Mouse (Mus musculus) layer of hippocampus, postnatal 36 days (tissue): ENCODE measurements around the gene Vmn1r188. TPM values are rescaled to one million over a fixed set of nuclear protein-coding genes. Genes with fewer than 3 reads are reported as not detected.
A peak's percentile ranks its signal among the peaks of the same experiment; 100 is the strongest.
"Not testable (repeated sequence)": the region's sequence is repeated elsewhere in the genome, so short reads cannot be mapped to it uniquely, and the experiment has no call there.

Experiments used
- DNase-seq, 2 experiments: peaks; one replicate each; pipeline ENCODE4 v3.0.0; 2022
- total RNA-seq, 2 experiments: library from RNA; stranded (reverse); gene quantifications; 2 replicates each; pipeline ENCODE4 v1.2.3; 2021

Gene Vmn1r188
- total RNA-seq, result not detected

DNA sequence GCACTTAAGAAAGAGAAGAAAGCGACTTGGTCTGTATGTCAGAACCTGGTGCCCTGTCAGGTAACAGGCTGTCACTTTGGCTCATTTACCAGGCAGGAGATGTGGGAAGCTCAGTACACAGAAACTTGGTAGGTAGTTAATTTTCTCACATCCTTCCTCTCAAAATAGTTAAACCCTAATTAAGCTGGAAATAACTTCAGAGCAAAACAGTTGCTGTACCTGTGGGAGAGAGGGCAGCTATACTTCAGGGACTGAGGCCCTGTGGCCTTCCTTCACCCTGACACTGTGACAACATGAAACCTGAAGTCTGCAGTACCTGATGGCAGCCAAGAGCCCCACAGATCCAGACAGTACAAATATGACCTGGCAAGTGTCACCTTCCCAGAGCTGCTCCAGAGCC is at the start of gene Vmn1r188:
Gene Vmn1r188, plus strand, starts transcription at position 301 of the 400 bp plus-strand sequence.
- not testable (repeated sequence) for DNase-seq

DNA sequence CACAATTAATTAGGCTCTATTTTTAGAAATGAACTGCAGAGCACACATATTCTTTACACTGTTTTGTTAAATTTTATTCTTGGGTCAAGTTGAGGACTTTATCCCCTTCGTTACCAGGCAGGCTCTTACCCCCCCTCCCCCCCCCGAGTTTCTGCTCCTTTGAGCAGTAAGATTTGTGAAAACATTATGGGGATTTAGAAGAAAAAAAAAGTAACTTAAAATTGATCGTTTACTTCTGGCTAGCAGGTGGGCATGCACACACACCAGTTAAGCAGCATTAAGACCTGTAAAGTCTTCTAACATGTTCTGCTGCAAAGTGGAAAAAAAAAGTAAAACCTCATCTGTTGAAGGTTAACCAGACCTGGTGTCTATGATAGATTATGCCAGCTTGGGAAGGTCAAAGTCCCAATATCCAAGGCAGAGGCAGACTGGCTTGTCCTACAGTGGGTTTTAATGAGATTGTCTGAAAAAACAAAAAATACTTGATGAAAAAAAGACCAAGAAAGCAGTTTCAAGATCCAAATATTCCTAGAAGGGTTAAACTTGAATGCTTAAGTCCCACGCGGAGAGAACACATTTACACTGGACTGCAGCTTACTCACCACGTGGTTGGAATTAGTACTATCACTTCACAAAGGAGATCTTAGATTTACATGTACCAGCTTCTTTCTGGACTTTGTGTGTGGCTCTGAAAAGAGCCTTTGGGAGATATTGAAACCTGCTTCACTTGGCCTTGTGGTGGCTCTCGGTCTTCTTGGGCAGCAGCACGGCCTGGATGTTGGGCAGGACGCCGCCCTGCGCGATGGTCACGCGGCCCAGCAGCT is 49.6 kb upstream of the Vmn1r188 start:
- no peak for DNase-seq

DNA sequence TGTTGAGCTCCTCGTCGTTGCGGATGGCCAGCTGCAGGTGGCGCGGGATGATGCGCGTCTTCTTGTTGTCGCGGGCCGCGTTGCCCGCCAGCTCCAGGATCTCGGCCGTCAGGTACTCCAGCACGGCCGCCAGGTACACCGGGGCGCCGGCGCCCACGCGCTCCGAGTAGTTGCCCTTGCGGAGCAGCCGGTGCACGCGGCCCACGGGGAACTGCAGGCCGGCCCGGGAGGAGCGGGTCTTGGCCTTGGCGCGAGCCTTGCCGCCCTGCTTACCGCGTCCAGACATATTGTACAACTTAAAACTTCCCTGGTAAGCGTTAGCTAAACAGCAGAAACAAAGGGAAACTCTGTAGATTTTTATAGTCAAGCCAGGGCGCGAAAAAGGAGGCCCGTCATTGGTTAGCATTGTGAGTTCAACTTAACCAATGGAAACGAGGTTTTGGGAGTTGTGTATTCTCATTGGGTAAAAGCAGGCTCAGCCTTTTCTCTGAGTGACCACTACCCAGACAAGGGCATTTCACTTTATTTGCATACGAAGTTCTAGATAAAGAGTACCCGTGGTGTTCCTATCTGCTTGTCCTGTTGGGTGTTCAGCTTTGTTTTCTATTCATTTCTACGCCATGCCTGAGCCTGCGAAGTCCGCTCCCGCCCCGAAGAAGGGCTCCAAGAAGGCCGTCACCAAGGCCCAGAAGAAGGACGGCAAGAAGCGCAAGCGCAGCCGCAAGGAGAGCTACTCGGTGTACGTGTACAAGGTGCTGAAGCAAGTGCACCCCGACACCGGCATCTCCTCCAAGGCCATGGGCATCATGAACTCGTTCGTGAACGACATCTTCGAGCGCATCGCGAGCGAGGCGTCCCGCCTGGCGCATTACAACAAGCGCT is 48.7 kb upstream of the Vmn1r188 start, which contains the start of the genes Hist1h2ah and Hist1h2bk:
Gene Hist1h2ah, minus strand, starts transcription at position 302 of the 882 bp plus-strand sequence.
Gene Hist1h2bk, plus strand, starts transcription at position 604 of the 882 bp plus-strand sequence.
- peak; percentile 76 to 85 for DNase-seq

DNA sequence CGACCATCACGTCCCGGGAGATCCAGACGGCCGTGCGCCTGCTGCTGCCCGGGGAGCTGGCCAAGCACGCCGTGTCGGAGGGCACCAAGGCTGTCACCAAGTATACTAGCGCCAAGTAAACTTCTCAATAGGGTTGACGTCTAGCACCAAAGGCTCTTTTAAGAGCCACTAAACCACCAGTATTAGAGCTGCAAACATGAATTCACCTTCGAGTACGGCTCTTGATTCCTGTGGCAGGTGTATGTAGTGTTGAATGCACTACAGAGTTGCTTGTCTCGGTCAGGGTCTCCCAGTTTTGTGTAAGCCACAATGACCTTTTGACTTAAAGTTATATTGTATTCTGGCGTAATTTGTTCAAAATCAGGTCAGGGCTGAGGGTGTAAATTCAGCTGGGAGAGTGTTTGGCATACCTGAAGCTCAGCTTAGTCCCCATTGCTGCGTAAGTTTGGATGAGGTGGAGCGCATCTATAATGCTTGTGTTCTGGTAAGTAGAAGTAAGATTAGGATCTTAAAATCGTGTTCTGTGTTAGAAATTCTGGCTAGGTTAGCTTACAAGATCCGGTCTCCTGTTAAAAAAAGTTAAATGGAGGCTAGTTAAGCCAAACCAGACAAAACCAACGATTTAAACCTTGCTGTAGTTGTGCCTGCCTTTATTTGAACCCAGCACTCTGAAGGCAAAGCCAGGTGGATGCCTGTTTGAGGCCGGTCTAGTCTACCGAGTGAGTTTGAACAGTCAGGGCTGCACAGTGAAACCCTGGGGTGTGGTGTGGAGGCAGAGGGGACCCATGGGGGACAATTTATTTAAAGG is 47.9 kb upstream of the Vmn1r188 start:
- no peak for DNase-seq

DNA sequence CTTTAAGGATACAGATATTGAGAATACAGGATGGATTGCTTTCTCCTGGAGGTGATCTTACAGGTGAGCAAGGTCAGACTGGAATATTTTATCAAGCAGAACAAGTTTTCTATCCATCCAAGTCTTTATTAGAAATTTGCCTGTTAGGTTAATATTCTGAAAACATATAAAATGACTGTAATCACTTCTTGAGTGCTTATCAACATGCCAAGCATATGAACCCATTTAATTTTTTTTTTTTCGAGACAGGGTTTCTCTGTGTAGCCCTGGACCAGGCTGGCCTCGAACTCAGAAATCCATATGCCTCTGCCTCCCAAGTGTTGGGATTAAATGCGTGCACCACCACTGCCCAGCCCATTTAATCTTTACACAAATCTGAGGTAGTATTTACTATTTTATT is 47.3 kb upstream of the Vmn1r188 start:
- DNase-seq, result no peak

DNA sequence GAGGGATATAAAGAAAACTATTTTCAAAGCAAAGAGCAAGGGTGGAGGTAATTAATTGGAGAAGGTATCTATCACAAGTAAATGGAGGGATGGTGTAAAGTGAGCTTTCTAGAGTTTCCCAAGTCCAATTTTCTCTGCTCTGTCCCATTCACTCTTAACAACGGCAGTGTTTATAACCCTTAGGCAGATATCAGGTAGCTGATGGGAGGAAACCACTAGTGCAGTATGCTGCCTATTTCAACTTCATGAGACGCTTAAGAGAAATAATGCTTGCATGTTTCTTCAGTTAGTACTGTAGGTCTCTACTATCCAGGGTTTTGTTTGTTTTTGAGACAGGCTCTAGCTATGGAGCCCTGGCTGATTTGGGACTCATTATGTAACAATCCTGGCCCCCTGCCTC is 46.8 kb upstream of the Vmn1r188 start:
- no peak for DNase-seq

DNA sequence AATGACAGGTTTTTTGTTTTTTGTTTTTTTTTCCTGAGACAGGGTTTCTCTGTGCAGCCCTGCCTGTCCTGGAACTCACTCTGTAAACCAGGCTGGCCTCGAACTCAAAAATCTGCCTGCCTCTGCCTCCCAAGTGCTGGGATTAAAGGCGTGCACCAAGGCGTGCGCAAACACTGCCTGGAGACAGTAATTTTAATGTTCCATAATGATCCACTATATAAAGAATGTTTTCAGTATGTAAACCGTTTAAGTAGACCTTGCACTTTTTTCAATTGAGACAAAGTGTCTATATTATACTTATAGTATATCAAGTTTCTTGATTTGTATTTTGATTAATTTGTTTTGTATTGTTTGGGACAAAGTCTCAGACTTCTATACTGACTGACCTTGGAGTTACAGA is 44.9 kb upstream of the Vmn1r188 start:
- DNase-seq, result no peak

DNA sequence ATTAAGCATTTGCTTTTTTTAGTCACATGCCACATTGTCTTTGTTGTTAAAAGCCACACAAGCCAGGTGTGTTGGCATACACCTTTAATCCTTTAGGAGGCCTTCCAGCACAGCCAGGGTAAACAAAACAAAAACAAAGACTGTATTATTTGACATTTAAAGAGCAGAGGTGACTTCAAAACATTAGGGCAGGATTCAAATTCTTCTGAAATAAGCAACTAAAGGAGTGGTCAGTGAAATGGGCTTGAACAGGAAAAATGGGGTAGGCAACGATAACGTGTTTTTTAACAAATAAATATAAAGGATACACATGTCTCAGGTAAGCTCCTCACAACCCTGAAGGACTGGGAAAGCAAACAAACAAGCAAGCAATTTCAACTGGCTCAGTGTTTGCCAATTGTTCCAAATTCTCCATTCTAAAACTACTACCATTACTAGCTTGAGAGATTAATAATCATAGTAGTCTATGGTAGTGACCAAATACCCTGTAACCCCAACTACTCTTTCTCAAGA is 44.2 kb upstream of the Vmn1r188 start:
- no peak for DNase-seq

DNA sequence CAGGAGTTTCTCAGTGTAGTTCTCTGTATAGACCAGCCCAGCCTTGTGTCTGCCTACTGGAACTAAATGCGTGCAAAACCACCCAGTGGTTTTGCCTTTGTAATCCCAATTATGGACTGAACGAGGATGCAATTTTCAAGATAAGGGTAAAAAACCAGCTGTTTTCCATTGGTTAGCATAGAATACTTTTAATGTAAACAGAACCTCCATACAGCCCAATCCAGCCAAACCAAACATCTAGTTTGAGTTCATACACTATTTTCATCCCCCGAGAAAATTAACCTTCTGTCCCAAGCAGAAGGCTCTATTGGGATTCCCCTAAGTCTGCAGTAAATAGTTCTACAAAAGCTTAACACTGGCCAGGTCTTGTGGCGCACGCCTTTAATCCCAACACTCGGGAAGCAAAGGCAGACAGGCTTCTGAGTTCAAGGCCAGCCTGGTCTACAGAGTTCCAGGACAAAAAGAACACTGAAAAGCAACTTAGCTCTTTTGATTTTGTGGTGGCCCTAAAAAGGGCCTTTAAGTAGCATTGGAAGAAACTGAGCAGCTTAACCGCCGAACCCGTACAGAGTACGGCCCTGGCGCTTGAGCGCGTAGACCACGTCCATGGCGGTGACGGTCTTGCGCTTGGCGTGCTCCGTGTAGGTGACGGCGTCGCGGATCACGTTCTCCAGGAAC is 43.6 kb upstream of the Vmn1r188 start:
- no peak for DNase-seq

DNA sequence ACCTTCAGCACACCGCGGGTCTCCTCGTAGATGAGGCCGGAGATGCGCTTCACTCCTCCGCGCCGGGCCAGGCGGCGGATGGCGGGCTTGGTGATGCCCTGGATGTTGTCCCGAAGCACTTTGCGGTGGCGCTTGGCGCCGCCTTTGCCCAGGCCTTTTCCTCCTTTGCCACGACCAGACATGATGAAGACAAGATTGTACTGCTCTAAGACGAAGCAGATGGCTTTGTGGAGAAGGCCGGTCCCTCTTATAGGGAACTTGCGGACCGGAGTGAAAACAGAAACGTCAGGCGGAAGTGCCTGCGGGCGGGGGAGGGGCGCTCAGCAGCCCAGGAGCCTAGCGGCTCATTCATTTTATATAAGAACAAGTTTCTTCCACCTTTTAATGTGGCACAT is 43.1 kb upstream of the Vmn1r188 start, which contains the start of gene Hist1h4i:
Gene Hist1h4i, minus strand, starts transcription at position 221 of the 395 bp plus-strand sequence.
- DNase-seq, result peak; percentile 95 to 98

DNA sequence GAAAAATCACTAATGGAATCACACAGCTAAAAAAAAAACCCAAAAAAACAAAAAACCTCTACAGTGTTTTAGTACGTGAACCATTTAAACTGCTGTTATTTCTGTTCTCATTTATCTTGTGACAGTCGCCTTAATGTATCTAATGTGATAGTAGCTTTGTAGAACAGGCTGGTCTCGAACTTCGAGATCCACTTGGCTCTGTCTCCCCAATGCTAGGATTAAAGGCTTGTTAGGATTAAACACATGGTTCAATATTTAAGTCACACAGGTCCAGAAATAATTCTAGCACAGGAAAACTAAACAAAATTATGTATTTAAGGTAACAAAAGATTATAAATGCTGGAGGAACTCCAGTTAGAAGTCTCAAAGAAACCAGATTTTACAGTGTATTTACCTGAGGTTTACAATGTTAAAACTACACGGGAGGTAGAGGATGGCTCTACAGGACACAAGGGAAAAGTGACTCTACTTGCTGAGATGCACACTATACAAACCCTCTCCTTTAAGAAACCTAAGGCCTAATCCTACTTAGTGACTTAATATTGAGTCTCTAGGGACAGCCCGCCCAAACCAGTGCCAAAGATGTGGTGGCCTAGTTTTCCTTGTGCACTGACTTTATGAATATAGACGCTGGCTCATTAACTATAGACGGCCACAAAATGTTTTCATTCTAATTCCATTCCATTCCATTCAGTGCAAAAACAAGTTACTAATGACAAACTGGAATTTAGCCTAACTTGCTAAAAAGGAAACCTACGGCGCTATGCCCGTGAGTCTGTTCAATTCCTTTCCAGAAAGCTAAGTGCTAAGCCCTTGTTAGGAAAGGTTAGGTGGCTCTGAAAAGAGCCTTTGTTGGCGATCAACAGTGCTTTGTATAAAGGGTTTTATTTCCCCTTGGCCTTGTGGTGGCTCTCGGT is 42.3 kb upstream of the Vmn1r188 start:
- no peak for DNase-seq

DNA sequence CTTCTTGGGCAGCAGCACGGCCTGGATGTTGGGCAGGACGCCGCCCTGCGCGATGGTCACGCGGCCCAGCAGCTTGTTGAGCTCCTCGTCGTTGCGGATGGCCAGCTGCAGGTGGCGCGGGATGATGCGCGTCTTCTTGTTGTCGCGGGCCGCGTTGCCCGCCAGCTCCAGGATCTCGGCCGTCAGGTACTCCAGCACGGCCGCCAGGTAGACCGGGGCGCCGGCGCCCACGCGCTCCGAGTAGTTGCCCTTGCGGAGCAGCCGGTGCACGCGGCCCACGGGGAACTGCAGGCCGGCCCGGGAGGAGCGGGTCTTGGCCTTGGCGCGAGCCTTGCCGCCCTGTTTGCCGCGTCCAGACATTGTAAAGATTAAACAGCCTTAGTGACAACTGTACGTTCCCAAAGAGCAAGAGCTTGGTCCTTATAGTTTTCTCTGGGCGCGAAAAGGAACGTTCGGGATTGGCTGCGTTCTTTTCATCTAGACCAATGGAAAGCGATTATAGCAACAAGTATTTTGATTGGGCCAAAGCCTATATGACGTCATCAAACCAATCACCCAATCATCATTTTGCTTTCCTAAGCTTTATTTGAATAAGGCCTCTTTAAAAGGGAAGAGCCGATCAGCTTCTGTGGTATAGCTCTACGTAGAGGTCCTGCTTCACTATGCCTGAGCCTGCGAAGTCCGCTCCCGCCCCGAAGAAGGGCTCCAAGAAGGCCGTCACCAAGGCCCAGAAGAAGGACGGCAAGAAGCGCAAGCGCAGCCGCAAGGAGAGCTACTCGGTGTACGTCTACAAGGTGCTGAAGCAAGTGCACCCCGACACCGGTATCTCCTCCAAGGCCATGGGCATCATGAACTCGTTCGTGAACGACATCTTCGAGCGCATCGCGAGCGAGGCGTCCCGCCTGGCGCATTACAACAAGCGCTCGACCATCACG is 41.4 kb upstream of the Vmn1r188 start, which contains the start of the genes Hist1h2ag and Hist1h2bj:
Gene Hist1h2ag, minus strand, starts transcription at position 377 of the 935 bp plus-strand sequence.
Gene Hist1h2bj, plus strand, starts transcription at position 647 of the 935 bp plus-strand sequence.
- DNase-seq, result peak; percentile 82 to 87

DNA sequence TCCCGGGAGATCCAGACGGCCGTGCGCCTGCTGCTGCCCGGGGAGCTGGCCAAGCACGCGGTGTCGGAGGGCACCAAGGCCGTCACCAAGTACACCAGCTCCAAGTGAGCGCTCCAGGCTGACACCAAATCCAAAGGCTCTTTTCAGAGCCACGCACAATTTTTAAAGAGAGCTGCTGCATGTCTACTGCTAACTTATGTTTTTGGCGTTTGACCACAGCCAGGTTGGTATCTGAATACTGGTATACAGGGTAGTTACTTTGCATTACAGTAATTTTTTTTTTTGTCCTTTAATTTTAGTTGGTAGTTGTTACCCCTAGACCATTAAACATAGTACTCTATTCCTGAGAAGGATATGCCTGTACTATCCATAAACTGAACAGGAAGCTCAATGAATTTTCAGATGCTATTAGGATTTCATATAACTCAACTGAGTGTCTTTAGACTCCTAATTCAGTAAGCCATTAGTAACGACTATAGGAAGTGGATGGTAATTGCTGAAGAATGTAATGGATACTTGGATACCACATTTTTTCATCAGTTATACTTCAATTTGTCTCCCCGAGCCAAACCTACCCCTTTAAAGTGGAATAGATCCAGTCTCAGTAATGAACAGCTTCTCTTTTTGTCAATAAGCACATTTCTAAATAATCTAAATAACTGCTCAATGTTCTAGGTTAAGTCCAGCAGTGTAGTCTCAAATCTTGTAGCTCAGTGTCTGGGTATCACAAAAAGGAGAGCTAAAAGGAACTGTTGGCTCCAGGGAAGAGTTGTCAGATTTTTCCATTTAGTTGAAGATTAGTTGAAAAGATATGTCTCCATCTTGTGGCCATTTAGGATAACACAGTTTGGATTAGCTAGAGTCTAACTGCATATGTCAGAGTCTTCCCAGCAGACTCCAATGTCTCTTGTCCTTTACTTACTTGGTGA is 40.5 kb upstream of the Vmn1r188 start:
- DNase-seq, result no peak

DNA sequence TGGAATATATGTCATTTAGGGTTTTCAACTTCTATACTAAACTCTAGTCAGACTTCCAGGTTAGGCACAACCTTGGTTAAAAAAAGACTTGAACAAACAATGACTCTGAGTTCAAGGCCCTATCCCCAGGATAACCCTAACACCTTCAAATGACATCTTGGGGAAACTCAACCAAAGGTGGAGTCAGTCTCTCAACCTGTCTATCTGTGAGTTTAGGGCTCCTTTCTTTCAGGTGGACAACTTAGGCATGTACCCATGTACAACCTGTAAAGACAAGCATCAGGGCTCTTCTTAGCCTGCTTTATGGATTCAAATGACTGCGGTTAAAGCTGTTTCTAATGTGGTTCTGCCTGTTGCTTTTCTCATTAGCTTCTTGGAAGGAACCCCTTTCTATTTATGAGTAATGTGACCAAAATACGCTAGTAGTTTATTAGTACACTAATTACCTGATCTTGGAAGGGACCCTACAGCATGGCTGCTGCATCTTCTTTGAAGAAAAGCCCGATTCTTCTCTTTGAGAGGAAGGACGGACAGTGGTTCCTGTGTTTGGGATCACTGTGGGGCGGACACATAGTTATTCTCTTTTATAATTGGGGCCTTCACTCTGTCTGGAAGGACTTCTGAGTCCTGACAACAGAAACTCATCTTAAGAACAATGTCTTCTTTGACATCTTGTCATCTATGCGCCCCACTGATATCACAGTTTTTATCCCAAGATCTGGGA is 39.6 kb upstream of the Vmn1r188 start:
- no peak for DNase-seq

DNA sequence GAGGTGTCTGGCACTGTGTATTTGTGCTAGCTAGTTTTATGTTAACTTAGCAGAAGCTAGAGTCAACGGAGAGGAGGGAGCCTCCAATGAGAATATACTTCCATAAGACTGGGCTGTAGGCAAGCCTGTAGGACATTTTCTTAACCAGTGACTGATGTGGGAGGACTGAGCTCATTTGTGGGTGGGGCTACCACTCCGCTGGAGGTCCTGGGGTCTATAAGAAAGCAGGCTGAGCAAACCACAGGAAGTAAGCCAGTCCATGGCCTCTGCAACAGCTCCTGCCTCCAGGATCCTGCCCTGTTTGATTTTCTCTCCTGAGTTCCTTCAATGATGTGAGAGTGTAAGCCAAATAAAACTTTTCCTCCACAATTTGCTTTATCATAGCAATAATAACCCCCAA is 38.9 kb upstream of the Vmn1r188 start:
- no peak for DNase-seq

DNA sequence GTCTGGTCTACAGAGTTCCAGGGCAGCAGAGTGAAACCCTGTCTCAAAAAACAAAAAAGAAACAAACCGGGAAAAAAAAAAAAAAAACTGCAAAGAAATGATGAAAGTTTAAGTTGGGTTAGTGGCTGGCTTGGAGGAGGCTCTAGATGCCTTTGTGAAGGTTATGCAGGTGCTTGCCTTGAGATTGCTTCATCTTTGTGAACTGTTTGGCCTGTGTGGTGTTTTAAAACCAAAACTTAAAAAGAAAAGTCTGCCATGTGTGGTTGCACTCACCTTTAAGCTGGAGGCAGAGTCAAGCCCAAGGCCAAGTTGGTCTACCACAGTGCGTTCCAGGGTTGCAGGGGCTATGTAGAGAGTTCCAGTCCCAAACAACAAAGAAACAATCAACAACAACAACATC is 35.2 kb upstream of the Vmn1r188 start:
- no peak for DNase-seq
